Mouse (Mus musculus) myocyte (in vitro differentiated cells): ENCODE results near the gene Csad.

ENCODE experiments used
- CEBPB ChIP-seq: IDR thresholded peaks from 2 replicates; pipeline ENCODE4 v1.6.1; 2011; ENCODE audit warnings: mild to moderate bottlenecking, moderate library complexity; ENCODE audit not compliant: poor library complexity, insufficient read depth, severe bottlenecking
- E2F4 ChIP-seq: IDR thresholded peaks from one replicate; pipeline ENCODE4 v1.6.1; 2011; ENCODE audit warnings: mild to moderate bottlenecking, control low read depth, moderate library complexity; ENCODE audit not compliant: insufficient read depth
- MYOG ChIP-seq, 3 experiments: IDR thresholded peaks; one replicate each; pipeline ENCODE4 v1.6.1; 2011; ENCODE audit warnings: control low read depth in 2 of 3, low read depth in 2 of 3, mild to moderate bottlenecking in 2 of 3; ENCODE audit not compliant: insufficient read length in 2 of 3, control insufficient read depth in 1 of 3, insufficient read depth in 1 of 3
- POLR2A ChIP-seq: IDR thresholded peaks from one replicate; pipeline ENCODE4 v1.6.1; 2011; ENCODE audit warnings: low read depth, mild to moderate bottlenecking, control low read depth, moderate library complexity; ENCODE audit not compliant: insufficient read length
- TCF12 ChIP-seq: IDR thresholded peaks from one replicate; pipeline ENCODE4 v1.6.1; 2011; ENCODE audit warnings: mild to moderate bottlenecking, control low read depth; ENCODE audit not compliant: poor library complexity, insufficient read depth, severe bottlenecking

- TF ChIP-seq TCF12 (no peak), POLR2A (no peak), CEBPB (no peak), E2F4 (no peak), MYOG (IDR thresholded peaks at IDR 0.05; ENCODE audit: control insufficient read depth in 1 of 3, insufficient read depth in 1 of 3, insufficient read length in 2 of 3, low read depth in 2 of 3) (no peak)
These were observed 27.2 kb upstream of the Csad start, which contains the start of gene Itgb7 for GRCm38 (mm10) chr15:102231748-102232147.
